ENCODE assay signal across 8 mouse cellular contexts in genomic region chr19:44266458-44266823, GRCm38 (mm10). TPM values are rescaled to one million over a fixed set of nuclear protein-coding genes. Genes with fewer than 3 reads are reported as not detected.
DNase-seq lines count a peak whose midpoint lies in the region; ATAC-seq and TF ChIP-seq lines count a peak whose summit lies in the region.

No protein-coding gene starts in this region.

- WGBS in kidney, embryonic 16.5 days: 8% methylated on average over 6 of the region's 6 CpGs
- WGBS in bone marrow, adult 2 months: 15% methylated on average over 6 of the region's 6 CpGs
- 6% methylated on average over 6 of the region's 6 CpGs for WGBS in hindbrain, embryonic 14.5 days
- 3% methylated on average over 6 of the region's 6 CpGs for WGBS in midbrain, embryonic 14.5 days

- H3K27ac ChIP-seq in kidney, embryonic 16.5 days (ENCODE audit: low read length): peak overlapping the region; percentile 95
- no peak overlapping the region; the same call in 1 of the 2 replicates for H3K27ac ChIP-seq in bone marrow, adult 2 months (ENCODE audit: control insufficient read depth, insufficient read depth, low read depth, low read length, poor library complexity)
- peak overlapping the region; percentile 93 for H3K27ac ChIP-seq in hindbrain, embryonic 14.5 days
- H3K27ac ChIP-seq in midbrain, embryonic 14.5 days (replicated peaks; ENCODE audit: low read depth, low read length): peak overlapping the region; percentile 86

- no peak for TF ChIP-seq POLR2A in bone marrow, adult 2 months (IDR thresholded peaks at IDR 0.05; ENCODE audit: borderline replicate concordance, control insufficient read depth, low read depth, low read length)

- H3K4me3 ChIP-seq in kidney, embryonic 16.5 days (ENCODE audit: low read length): peak overlapping the region; percentile 61
- H3K4me3 ChIP-seq in bone marrow, adult 2 months (replicated peaks; ENCODE audit: control insufficient read depth, low read depth, low read length): peak overlapping the region; percentile 47
- peak overlapping the region; percentile 49 for H3K4me3 ChIP-seq in hindbrain, embryonic 14.5 days (replicated peaks; ENCODE audit: low read length)
- peak overlapping the region; percentile 61 for H3K4me3 ChIP-seq in midbrain, embryonic 14.5 days (replicated peaks; ENCODE audit: low read depth, low read length)

- peaks cover 13% of the 10 kb centered on the region; the same call in 1 of the 2 replicates for H3K4me1 ChIP-seq in kidney, embryonic 16.5 days (ENCODE audit: insufficient read depth, low read length)
- peaks cover 6% of the 10 kb centered on the region for H3K4me1 ChIP-seq in bone marrow, adult 2 months (ENCODE audit: control insufficient read depth, insufficient read depth, low read length)
- H3K4me1 ChIP-seq in hindbrain, embryonic 14.5 days (replicated peaks; ENCODE audit: control insufficient read depth, insufficient read depth, low read length): peaks cover 6% of the 10 kb centered on the region; the same call in 1 of the 2 replicates
- H3K4me1 ChIP-seq in midbrain, embryonic 14.5 days (ENCODE audit: control insufficient read depth, insufficient read depth, low read length): peaks cover 7% of the 10 kb centered on the region; the same call in 1 of the 2 replicates

- no peaks in the 10 kb centered on the region for H3K9me3 ChIP-seq in kidney, embryonic 16.5 days (ENCODE audit: low read length)
- no peaks in the 10 kb centered on the region for H3K9me3 ChIP-seq in hindbrain, embryonic 14.5 days (ENCODE audit: control insufficient read depth, low read length)
- no peaks in the 10 kb centered on the region for H3K9me3 ChIP-seq in midbrain, embryonic 14.5 days (ENCODE audit: control insufficient read depth, low read length)

- H3K4me2 ChIP-seq in kidney, embryonic 16.5 days (replicated peaks; ENCODE audit: low read depth, low read length): peak overlapping the region; percentile 84
- H3K4me2 ChIP-seq in hindbrain, embryonic 14.5 days (replicated peaks): peak overlapping the region; percentile 70
- peak overlapping the region; percentile 87 for H3K4me2 ChIP-seq in midbrain, embryonic 14.5 days (ENCODE audit: low read length)

- no peak for DNase-seq in kidney, postnatal 14 days
- peak; percentile 47 for DNase-seq in hindbrain, embryonic 14.5 days (ENCODE audit: low spot score)
- DNase-seq in midbrain, embryonic 14.5 days: no peak
- no peak for DNase-seq in embryo, embryonic 9.5 days (ENCODE audit: extremely low spot score)
- DNase-seq in cerebellum, adult 18-20 months: no peak

- peak overlapping the region; percentile 86 for H3K9ac ChIP-seq in kidney, embryonic 16.5 days (replicated peaks; ENCODE audit: low read length)
- peak overlapping the region; percentile 71; the same call in 1 of the 2 replicates for H3K9ac ChIP-seq in hindbrain, embryonic 14.5 days
- H3K9ac ChIP-seq in midbrain, embryonic 14.5 days (replicated peaks; ENCODE audit: low read length): peak overlapping the region; percentile 69

- H3K36me3 ChIP-seq in kidney, embryonic 16.5 days (ENCODE audit: insufficient read depth, low read length): no peaks in the 10 kb centered on the region
- no peaks in the 10 kb centered on the region for H3K36me3 ChIP-seq in hindbrain, embryonic 14.5 days (replicated peaks; ENCODE audit: control insufficient read depth, insufficient read depth)
- H3K36me3 ChIP-seq in midbrain, embryonic 14.5 days (ENCODE audit: control insufficient read depth, insufficient read depth, low read length): no peaks in the 10 kb centered on the region

- H3K27me3 ChIP-seq in kidney, embryonic 16.5 days (ENCODE audit: insufficient read depth, low read length): no peaks in the 10 kb centered on the region
- no peaks in the 10 kb centered on the region for H3K27me3 ChIP-seq in hindbrain, embryonic 14.5 days (ENCODE audit: control insufficient read depth, insufficient read depth, low read length)
- H3K27me3 ChIP-seq in midbrain, embryonic 14.5 days (ENCODE audit: control insufficient read depth, insufficient read depth, low read length): no peaks in the 10 kb centered on the region

- TF ChIP-seq CTCF in bone marrow, adult 2 months (IDR thresholded peaks at IDR 0.05; ENCODE audit: control insufficient read depth, insufficient read depth, low read length): no peak

- peak; percentile 13; the same call in 1 of the 2 replicates for ATAC-seq in kidney, embryonic 16.5 days (ENCODE audit: low FRiP score, low TSS enrichment)
- ATAC-seq in hindbrain, embryonic 14.5 days (ENCODE audit: low FRiP score): no peak
- ATAC-seq in midbrain, embryonic 14.5 days (ENCODE audit: low FRiP score, low TSS enrichment): no peak
- ATAC-seq in granulocyte monocyte progenitor cell, adult 5-6 weeks (replicated peaks; ENCODE audit: poor library complexity, severe bottlenecking): no peak

RNA-seq across cellular contexts. Expression of gene Scd2, which starts 27.0 kb away (rescaled TPM):
- 178 and 193 TPM in 2 replicates for polyA plus RNA-seq in kidney, embryonic 16.5 days (2015; fragmentation: Nextera tagmentation; extraction: Ambion mirVana)
- 7.2 and 19.7 TPM in 2 replicates for polyA plus RNA-seq in bone marrow, adult 2 months (2011; ENCODE audit: insufficient read depth, insufficient read length, low replicate concordance, missing spikeins)
- polyA plus RNA-seq in hindbrain, embryonic 14.5 days (2014; fragmentation: Nextera tagmentation; extraction: Ambion mirVana): 323 and 381 TPM in 2 replicates
- 194 and 281 TPM in 2 replicates for polyA plus RNA-seq in midbrain, embryonic 14.5 days (2014; fragmentation: Nextera tagmentation; extraction: Ambion mirVana)
- 91.6 and 93.4 TPM in 2 replicates for total RNA-seq in granulocyte monocyte progenitor cell, adult 5-6 weeks (2014; fragmentation: Nextera tagmentation)
- 108 and 109 TPM in 2 replicates for total RNA-seq in granulocyte monocyte progenitor cell, adult 5-6 weeks (2017)
